Mouse (Mus musculus) lung, postnatal 0 days (tissue): ENCODE measurements around the gene Stub1. TPM values are rescaled to one million over a fixed set of nuclear protein-coding genes. Genes with fewer than 3 reads are reported as not detected.
A peak's percentile ranks its signal among the peaks of the same experiment; 100 is the strongest.

Source experiments
- ATAC-seq: fragments of 200-750 bp; cut with Nextera tagmentation; 2 replicates; pipeline ENCODE4 v1.8.0; 2017; ENCODE audit warnings: moderate library complexity
- DNase-seq: peaks from one replicate; pipeline ENCODE4 v3.0.0-alpha.2; 2016; ENCODE audit warnings: low spot score
- H3K27ac ChIP-seq: fragments of 300-500 bp; sonication (generic); 2 replicates; pipeline ENCODE4 v1.5.1; 2014; ENCODE audit warnings: antibody characterized with exemption, mild to moderate bottlenecking, low read length, mixed read lengths
- H3K27me3 ChIP-seq: fragments of 300-500 bp; sonication (generic); replicated peaks from 2 replicates; pipeline ENCODE4 v1.6.1; 2014; ENCODE audit warnings: low read length, mixed read lengths; ENCODE audit not compliant: insufficient read depth
- H3K36me3 ChIP-seq: fragments of 300-500 bp; sonication (generic); 2 replicates; pipeline ENCODE4 v1.6.1; 2014; ENCODE audit warnings: low read length, mixed read lengths; ENCODE audit not compliant: insufficient read depth
- H3K4me1 ChIP-seq: fragments of 300-500 bp; sonication (generic); 2 replicates; pipeline ENCODE4 v1.6.1; 2014; ENCODE audit warnings: antibody characterized with exemption, low read depth, low read length, mixed read lengths; ENCODE audit not compliant: insufficient read depth
- H3K4me2 ChIP-seq: fragments of 300-500 bp; sonication (generic); replicated peaks from 2 replicates; pipeline ENCODE4 v1.6.1; 2014; ENCODE audit warnings: low read depth, mild to moderate bottlenecking, low read length, moderate library complexity, mixed read lengths
- H3K4me3 ChIP-seq: fragments of 300-500 bp; sonication (generic); 2 replicates; pipeline ENCODE4 v1.5.1; 2014; ENCODE audit warnings: low read depth, low read length
- H3K9ac ChIP-seq: fragments of 300-500 bp; sonication (generic); replicated peaks from 2 replicates; pipeline ENCODE4 v1.6.1; 2014; ENCODE audit warnings: low read depth, mild to moderate bottlenecking
- H3K9me3 ChIP-seq: fragments of 300-500 bp; sonication (generic); 2 replicates; pipeline ENCODE4 v1.6.1; 2016; ENCODE audit warnings: low read length, mixed read lengths
- CTCF ChIP-seq: IDR thresholded peaks from 2 replicates; pipeline ENCODE4 v1.5.1; 2016; ENCODE audit warnings: antibody characterized with exemption, mild to moderate bottlenecking
- EP300 ChIP-seq: IDR thresholded peaks from 2 replicates; pipeline ENCODE4 v1.6.1; 2016; ENCODE audit warnings: antibody characterized with exemption, mild to moderate bottlenecking, control low read depth
- WGBS: fragments of 180-500 bp; shearing (Covaris S2); extraction: QIAGEN DNeasy Blood & Tissue Kit; methylation state at CpG from one replicate; pipeline ENCODE4 v1.1.7; 2014; 5-methylcytosine and 5-hydroxymethylcytosine counted together
- polyA plus RNA-seq: library from polyadenylated mRNA; unstranded; fragments of >200 nt; fragmentation: Nextera tagmentation; extraction: Ambion mirVana; gene quantifications from 2 replicates; pipeline ENCODE4 v1.2.1, GENCODE M21; 2015

Stub1 gene
- polyA plus RNA-seq, 1 experiment from 2014 or later: 198 TPM

- Histone ChIP-seq H3K9ac (no peak overlapping the region), H3K27me3 (peaks cover 12% of the 10 kb centered on the region; the same call in 1 of the 2 replicates)
- WGBS: 6% methylated on average over 46 of the region's 46 CpGs
Observed at GRCm38 (mm10) chr17:25818851-25819780, 14.1 kb downstream of the Stub1 start.

GRCm38 (mm10) chr17:25817662-25818061 lies 15.5 kb downstream of the Stub1 start:
- H3K36me3 ChIP-seq: no peaks in the 10 kb centered on the region
- no peak overlapping the region for H3K27ac ChIP-seq
- no peak overlapping the region for H3K9ac ChIP-seq
- TF ChIP-seq EP300 (no peak), CTCF (no peak)
- ATAC-seq: no peak
- 0 out of 2 replicates have a peak, but pooled peaks cover 2% of the 10 kb centered on the region for H3K4me1 ChIP-seq
- H3K9me3 ChIP-seq: no peaks in the 10 kb centered on the region
- peaks cover 12% of the 10 kb centered on the region; the same call in 1 of the 2 replicates for H3K27me3 ChIP-seq
- no peak overlapping the region for H3K4me2 ChIP-seq
- H3K4me3 ChIP-seq: no peak overlapping the region
- DNase-seq: no peak
- 77% methylated on average over 11 of the region's 11 CpGs for WGBS

More at GRCm38 (mm10) chr17:25818851-25819780, 14.1 kb downstream of the Stub1 start:
- no peak for TF ChIP-seq EP300
- no peak for TF ChIP-seq CTCF
- no peak overlapping the region for H3K4me2 ChIP-seq
- peaks cover 5% of the 10 kb centered on the region; the same call in 1 of the 2 replicates for H3K4me1 ChIP-seq
- no peak overlapping the region for H3K27ac ChIP-seq
- ATAC-seq (peak; percentile 33; the same call in 1 of the 2 replicates), DNase-seq (peak; percentile 37)
- no peaks in the 10 kb centered on the region for H3K9me3 ChIP-seq
- no peaks in the 10 kb centered on the region for H3K36me3 ChIP-seq
- H3K4me3 ChIP-seq: no peak overlapping the region

- Histone ChIP-seq H3K4me2 (no peak overlapping the region), H3K27ac (no peak overlapping the region), H3K4me1 (0 out of 2 replicates have a peak, but pooled peaks cover 6% of the 10 kb centered on the region), H3K36me3 (no peaks in the 10 kb centered on the region), H3K4me3 (no peak overlapping the region), H3K27me3 (peaks cover 30% of the 10 kb centered on the region), H3K9ac (no peak overlapping the region), H3K9me3 (no peaks in the 10 kb centered on the region)
- WGBS: 5% methylated on average over 20 of the region's 20 CpGs
- ATAC-seq (peak; percentile 77), DNase-seq (peak; percentile 90)
- peak; percentile 80 for TF ChIP-seq CTCF
- TF ChIP-seq EP300: no peak
Observed at GRCm38 (mm10) chr17:25813471-25813870, 19.7 kb downstream of the Stub1 start.

- no peak for ATAC-seq
- Histone ChIP-seq H3K9ac (no peak overlapping the region), H3K27ac (no peak overlapping the region), H3K4me1 (0 out of 2 replicates have a peak, but pooled peaks cover 6% of the 10 kb centered on the region), H3K9me3 (no peaks in the 10 kb centered on the region), H3K27me3 (peaks cover 24% of the 10 kb centered on the region), H3K4me2 (no peak overlapping the region), H3K4me3 (no peak overlapping the region), H3K36me3 (no peaks in the 10 kb centered on the region)
- TF ChIP-seq EP300 (no peak), CTCF (no peak)
- 57% methylated on average over 4 of the region's 4 CpGs for WGBS
- no peak for DNase-seq
Observed at GRCm38 (mm10) chr17:25810890-25811289, 22.3 kb downstream of the Stub1 start.

GRCm38 (mm10) chr17:25809606-25810340 lies 23.4 kb downstream of the Stub1 start:
- H3K9ac ChIP-seq: no peak overlapping the region
- DNase-seq: no peak
- no peaks in the 10 kb centered on the region for H3K9me3 ChIP-seq
- ATAC-seq: no peak
- TF ChIP-seq EP300 (no peak), CTCF (no peak)
- peak overlapping the region; percentile 79 for H3K4me2 ChIP-seq
- H3K4me3 ChIP-seq: peak overlapping the region; percentile 51
- H3K36me3 ChIP-seq: no peaks in the 10 kb centered on the region
- H3K4me1 ChIP-seq: 0 out of 2 replicates have a peak, but pooled peaks cover 6% of the 10 kb centered on the region
- peaks cover 24% of the 10 kb centered on the region for H3K27me3 ChIP-seq
- H3K27ac ChIP-seq: no peak overlapping the region
- WGBS: 11% methylated on average over 25 of the region's 25 CpGs
